Mouse (Mus musculus) embryonic fibroblast, embryonic 13.5 days (primary cell): Measurements from ENCODE around the gene Zkscan2. TPM values are rescaled to one million over a fixed set of nuclear protein-coding genes. Genes with fewer than 3 reads are reported as not detected.

Source experiments
- H3K27ac ChIP-seq: 2 replicates; pipeline ENCODE4 v1.5.1; 2012; ENCODE audit warnings: low read length, control low read depth, inconsistent platforms; ENCODE audit not compliant: insufficient read depth
- H3K4me1 ChIP-seq: 2 replicates; pipeline ENCODE4 v1.6.1; 2011; ENCODE audit warnings: low read length; ENCODE audit not compliant: control insufficient read depth, insufficient read depth
- H3K4me3 ChIP-seq: 2 replicates; pipeline ENCODE4 v1.5.1; 2011; ENCODE audit warnings: mild to moderate bottlenecking, control low read depth, low read length; ENCODE audit not compliant: insufficient read depth
- CTCF ChIP-seq: IDR thresholded peaks from 2 replicates; pipeline ENCODE4 v1.5.1; 2011; ENCODE audit warnings: mild to moderate bottlenecking, control low read depth, low read length, moderate library complexity, borderline replicate concordance; ENCODE audit not compliant: insufficient read depth
- POLR2A ChIP-seq: IDR thresholded peaks from 2 replicates; pipeline ENCODE4 v1.6.1; 2011; ENCODE audit warnings: low read depth, mild to moderate bottlenecking, control low read depth, low read length, moderate library complexity
- polyA plus RNA-seq: library from polyadenylated mRNA; stranded (reverse); fragments of >200 nt; gene quantifications from 2 replicates; pipeline ENCODE4 v1.2.4, GENCODE M21; 2011; ENCODE audit warnings: low read depth; ENCODE audit not compliant: missing spikeins, insufficient read length

Zkscan2 gene
- 2.0 and 3.4 TPM in 2 replicates for polyA plus RNA-seq

DNA sequence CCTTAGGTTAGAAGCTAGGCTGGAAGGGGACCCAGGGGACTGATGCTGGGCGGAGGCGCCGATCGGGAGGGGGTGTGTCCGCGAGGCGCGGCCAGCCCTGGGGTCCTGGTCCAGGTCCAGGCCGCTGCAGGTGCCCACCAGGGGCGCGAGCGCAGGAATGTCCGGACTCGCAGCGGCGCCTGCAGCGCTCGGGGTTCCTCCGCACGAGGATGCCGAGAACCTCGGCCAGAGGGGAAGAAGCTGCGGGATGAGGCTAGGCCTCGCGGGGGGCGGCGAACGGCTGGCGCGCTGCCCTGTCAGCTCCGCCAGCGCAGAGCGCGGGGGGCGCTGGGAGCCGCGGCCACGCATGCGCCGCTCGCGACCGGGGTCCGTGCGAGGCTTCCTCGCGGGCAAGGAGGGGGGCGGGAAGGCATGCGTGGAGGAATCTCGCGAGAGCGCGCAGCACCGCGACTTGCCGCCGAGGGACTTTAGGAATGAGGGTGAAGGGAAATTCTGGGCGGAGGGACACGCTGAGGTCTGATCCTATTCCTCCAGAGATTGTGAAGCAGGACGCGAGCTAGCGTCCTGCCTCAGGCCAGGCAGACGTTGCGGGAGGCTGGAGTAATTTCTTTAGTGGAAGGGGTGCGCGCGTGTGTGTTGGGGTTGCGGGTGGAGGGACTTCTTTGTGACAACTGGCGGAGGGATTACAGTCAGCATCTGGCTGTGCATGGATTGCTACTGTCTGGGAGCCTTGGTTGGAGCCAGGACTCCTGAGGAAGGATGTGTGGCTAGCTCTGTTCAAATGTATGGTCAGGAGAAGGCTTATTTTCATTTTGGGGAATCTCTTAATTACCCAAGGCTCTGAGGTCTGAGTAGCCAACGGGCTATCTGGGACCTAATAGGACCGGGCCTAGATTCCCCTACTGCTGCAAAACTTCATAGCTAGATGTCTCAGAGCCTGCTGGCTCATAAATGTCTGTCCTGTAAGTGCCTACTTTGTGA, at the start of gene Zkscan2:
TSS of gene Zkscan2 (minus strand) at position 211 of the 981 bp plus-strand sequence.
- Histone ChIP-seq H3K27ac (no peak within 1 kb of the TSS), H3K4me3 (peak within 1 kb of the TSS; percentile 54), H3K4me1 (no peaks in the 10 kb centered on the region; the same call in 1 of the 2 replicates)
- TF ChIP-seq POLR2A (peak; percentile 42), CTCF (no peak)

DNA sequence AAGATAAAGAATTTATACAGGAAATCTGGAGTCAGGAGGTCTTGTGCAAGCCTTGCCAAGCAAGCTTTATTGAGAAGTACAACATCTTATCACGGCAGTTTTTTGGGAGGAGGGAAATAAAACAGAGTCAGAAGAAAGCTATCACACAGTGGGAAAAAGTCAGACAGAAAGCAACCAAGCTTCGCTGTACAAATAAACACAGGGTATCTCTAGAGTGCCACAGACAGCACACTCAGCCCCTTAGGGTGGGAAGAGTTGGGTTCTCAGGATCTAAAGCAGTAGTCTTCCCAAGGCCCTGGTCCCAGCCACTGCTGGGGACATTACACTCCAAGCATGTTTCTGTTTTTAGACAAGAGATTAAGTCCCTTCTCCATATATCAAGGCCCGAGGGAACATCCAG, 28.9 kb upstream of the Zkscan2 start:
- no peak overlapping the region for H3K27ac ChIP-seq
- TF ChIP-seq POLR2A (no peak), CTCF (no peak)
- H3K4me3 ChIP-seq, result no peak overlapping the region
- H3K4me1 ChIP-seq, result no peaks in the 10 kb centered on the region

DNA sequence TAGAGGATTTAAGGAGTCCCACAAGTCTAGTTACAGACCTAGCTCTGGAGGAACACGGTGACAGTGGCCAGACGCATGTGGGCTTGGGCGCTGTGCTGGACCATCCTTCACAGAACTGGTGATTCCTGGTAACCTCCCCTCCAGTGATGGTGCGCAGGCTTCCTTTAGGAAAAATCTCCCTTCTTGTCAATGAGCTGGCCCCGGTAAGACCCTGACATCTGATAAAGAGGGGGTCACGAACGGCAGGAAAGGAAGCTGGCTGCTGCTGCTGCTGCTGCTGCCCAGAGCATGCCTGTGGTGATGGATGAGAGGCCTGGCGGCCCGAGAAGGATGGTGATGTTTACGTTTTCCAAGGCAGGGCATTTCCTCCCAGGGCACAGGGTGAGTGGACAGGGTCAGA, 25.5 kb upstream of the Zkscan2 start:
- no peak overlapping the region for H3K27ac ChIP-seq
- H3K4me1 ChIP-seq, result no peaks in the 10 kb centered on the region
- H3K4me3 ChIP-seq, result no peak overlapping the region
- TF ChIP-seq POLR2A (no peak), CTCF (no peak)

DNA sequence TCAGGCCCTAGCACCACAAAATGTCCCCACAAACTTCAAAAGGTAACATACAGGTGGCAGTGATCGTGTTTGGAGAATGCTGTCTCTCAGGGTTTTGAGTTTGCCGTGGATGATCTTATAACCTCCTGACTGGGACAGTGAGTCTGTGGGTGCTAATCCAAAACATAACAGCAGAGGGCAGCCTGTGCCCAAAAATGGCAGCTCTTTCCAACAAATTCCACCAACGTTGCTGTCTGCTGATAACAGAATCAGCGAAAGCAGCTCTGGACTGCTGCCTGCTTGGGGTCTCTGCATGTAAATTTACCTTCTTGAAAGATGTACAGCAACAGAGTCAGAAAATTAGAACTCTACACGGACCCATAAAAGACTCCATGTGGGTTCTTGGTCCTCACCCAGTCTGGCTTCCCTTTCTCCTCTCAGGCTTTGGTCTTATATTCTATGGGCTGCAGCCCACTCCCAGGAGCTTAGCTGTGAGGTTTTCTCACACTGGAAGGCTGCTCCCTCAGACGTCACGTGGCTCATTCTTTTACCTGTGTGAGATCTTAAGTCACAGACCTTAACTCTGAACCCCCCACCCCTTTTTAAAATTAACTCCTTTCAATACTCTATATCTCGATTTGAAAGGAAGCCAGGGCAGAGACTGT, 24.1 kb upstream of the Zkscan2 start:
- no peak for TF ChIP-seq POLR2A
- peak; percentile 54; the same call in 1 of the 2 replicates for TF ChIP-seq CTCF
- Histone ChIP-seq H3K4me1 (no peaks in the 10 kb centered on the region), H3K4me3 (no peak overlapping the region), H3K27ac (no peak overlapping the region)

DNA sequence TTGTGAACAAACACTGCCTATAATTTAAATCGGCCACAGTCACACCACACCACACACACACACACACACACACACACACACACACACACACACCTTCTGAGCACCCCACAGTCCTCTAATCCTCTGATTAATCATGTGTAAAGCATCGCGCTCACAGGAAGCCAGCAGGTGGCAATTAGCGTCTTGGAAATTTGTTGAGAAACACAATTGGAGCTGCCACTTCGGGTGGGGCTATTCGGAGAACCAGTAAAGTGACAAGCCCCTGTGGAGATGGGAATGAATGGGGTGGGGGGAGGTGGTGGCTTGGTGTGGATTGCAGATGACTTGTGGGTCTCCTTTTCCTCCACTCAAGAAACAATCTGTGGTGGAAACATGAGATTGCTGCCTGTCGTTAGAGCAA, 7.7 kb upstream of the Zkscan2 start:
- TF ChIP-seq CTCF (no peak), POLR2A (no peak)
- H3K4me1 ChIP-seq, result no peaks in the 10 kb centered on the region
- no peak overlapping the region for H3K4me3 ChIP-seq
- no peak overlapping the region for H3K27ac ChIP-seq

DNA sequence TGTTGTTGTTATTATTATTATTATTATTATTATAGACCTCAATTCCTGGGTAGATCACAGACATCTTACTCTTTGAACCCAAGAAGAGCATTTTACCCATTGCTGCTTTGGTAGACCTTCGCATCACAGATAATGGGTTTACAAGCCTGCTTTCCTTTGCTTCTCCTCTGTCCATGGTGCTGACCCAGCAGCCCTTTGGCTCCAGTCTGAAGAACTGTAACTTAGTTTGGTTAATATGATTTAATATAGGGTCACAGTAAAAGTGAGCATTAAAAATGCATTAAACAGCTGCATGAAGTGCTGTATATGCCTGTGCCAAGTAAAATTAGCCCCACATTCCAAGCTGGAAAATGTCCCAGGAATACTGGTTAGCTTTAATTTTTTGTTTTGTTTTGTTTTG, 3.1 kb upstream of the Zkscan2 start:
- Histone ChIP-seq H3K4me3 (no peak overlapping the region), H3K4me1 (no peaks in the 10 kb centered on the region), H3K27ac (no peak overlapping the region)
- TF ChIP-seq CTCF (no peak), POLR2A (no peak)

DNA sequence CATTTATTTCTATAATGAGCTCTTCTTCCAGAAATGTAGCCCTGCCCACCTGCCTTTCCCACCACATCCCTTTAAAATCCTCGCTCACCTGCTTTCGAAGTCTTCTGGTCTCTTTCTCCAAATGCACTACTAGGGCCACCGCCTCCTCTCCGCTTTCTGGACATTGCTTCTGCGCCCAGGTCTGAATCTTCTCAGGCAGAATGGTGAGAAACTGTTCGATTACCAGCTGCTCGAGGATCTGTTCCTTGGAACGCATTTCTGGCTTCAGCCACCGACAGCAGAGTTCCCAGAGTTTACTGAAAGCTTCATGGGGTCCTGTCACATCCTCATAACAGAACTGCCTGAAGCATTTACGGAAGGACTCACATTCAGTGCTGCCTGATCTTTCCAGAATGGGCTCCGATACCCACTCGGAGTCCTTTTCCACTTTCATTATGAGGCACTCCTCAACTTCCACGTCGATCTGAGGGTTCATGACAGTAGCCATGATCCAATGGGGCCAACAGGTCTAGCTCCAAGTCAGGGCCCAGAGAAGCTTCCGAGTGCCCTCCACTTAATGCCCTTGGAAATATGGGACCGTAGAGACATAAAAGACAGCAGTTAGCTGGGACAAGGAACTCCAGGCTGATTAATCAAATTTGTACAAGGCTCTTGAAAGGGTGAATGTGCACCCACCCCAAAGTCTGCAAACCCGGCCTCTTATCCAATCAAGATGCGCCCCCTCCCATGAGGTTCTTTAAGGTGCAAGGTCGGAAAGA, 589 bp downstream of the Zkscan2 start:
- H3K27ac ChIP-seq, result no peak overlapping the region
- H3K4me3 ChIP-seq, result peak overlapping the region; percentile 54
- no peaks in the 10 kb centered on the region; the same call in 1 of the 2 replicates for H3K4me1 ChIP-seq
- TF ChIP-seq POLR2A, result no peak
- no peak for TF ChIP-seq CTCF

DNA sequence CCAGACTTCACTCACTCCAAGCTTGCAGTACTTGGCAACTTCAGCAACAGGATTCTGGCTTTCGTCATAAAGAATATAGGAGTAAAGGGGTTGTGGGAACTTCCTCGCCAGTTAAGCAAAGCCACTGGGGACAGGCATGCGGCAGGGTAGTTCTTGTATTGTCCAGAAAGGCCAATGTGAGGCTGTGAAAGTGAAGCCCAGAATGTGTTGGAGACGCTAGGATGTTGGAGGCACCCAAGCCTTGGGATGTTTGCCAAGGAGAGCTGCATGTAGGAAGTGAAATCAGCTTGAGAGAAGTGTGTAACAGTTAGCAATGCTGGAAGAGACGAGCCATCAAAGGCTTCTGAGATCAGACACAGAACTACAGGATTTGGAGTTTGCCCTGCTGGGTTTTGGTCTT, 12.5 kb downstream of the Zkscan2 start:
- H3K27ac ChIP-seq, result no peak overlapping the region; the same call in 1 of the 2 replicates
- no peak overlapping the region for H3K4me3 ChIP-seq
- TF ChIP-seq POLR2A (no peak), CTCF (no peak)
- H3K4me1 ChIP-seq, result no peaks in the 10 kb centered on the region

DNA sequence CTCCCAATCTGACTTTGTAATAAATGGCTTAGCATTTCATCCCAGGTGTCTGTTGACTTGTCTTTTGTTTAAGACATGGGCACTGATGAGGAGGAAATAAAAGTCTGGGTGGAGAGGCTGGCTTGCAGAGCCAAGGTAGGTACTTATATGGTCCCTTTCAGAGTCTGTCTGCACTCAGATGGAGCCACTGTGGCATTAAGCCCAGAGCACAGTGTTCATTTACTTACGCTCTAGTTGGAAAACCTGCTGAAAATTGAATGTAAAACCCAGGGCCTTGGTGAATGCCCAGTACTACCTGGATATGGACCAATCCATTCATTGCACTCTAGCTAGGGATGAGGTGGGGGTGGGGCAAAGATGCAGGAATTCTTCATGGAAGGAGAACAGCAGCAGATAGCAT, 32.3 kb downstream of the Zkscan2 start:
- Histone ChIP-seq H3K4me3 (no peak overlapping the region), H3K4me1 (no peaks in the 10 kb centered on the region), H3K27ac (no peak overlapping the region)
- TF ChIP-seq CTCF (no peak), POLR2A (no peak)
